In the genomic region with DNA sequence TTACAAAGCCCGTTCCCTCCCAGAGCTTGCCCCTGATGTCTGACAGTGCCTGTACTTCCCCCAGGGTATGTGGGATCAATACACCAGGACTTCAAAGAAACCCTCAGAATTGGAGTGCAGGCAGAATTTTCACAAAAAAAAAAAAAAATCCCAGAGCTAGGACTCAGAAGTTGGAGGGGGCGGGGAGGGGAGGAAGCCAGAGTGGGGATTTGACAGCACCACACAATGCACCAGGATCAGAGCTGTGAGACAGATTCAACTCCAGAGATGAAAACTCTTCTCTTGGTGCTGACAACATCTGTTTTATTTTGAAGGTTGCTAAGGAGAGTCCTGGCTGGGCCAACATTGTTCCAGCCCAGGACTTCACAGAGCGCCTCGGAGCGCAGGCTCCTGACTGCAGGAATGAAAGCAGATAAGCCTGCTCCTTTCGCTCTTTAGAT, we compare ENCODE assay signal across 10 mouse cellular contexts. TPM values are rescaled to one million over a fixed set of nuclear protein-coding genes. Genes with fewer than 3 reads are reported as not detected.
A peak's percentile ranks its signal among the peaks of the same experiment; 100 is the strongest.
DNase-seq lines count a peak whose midpoint lies in the region; ATAC-seq lines count a peak whose summit lies in the region.
"Had no signal": no experiment of that assay in that cellular context is flagged by ENCODE, and none has a peak within 500 bp of the region (broad histone marks: within the 10 kb centered on the region; RNA-seq: fewer than 3 reads in every experiment).

No protein-coding gene starts in this region.

- H3K27me3 ChIP-seq in forebrain, embryonic 13.5 days, result no peaks in the 10 kb centered on the region
- no peaks in the 10 kb centered on the region for H3K27me3 ChIP-seq in hindbrain, embryonic 11.5 days (ENCODE audit: control insufficient read depth, insufficient read depth, low read length)
- no peaks in the 10 kb centered on the region; the same call in 1 of the 2 replicates for H3K27me3 ChIP-seq in midbrain, embryonic 12.5 days

- no peaks in the 10 kb centered on the region for H3K9me3 ChIP-seq in forebrain, embryonic 13.5 days (replicated peaks)
- H3K9me3 ChIP-seq in hindbrain, embryonic 11.5 days (ENCODE audit: control insufficient read depth, low read length), result no peaks in the 10 kb centered on the region
- no peaks in the 10 kb centered on the region for H3K9me3 ChIP-seq in midbrain, embryonic 12.5 days

- peak; percentile 67 for ATAC-seq in forebrain, embryonic 13.5 days
- no peak for ATAC-seq in hindbrain, embryonic 11.5 days (ENCODE audit: low FRiP score)
- ATAC-seq in midbrain, embryonic 12.5 days (ENCODE audit: low FRiP score, low read depth), result peak; percentile 90
- no peak for ATAC-seq in erythroblast, adult 5-6 weeks (replicated peaks; ENCODE audit: low FRiP score, poor library complexity, severe bottlenecking)
- ATAC-seq: liver, postnatal 0 days had no signal

- H3K36me3 ChIP-seq in forebrain, embryonic 13.5 days (ENCODE audit: poor library complexity, severe bottlenecking), result peaks cover 20% of the 10 kb centered on the region
- H3K36me3 ChIP-seq in hindbrain, embryonic 11.5 days (ENCODE audit: control insufficient read depth, insufficient read depth, low read length), result no peaks in the 10 kb centered on the region
- no peaks in the 10 kb centered on the region for H3K36me3 ChIP-seq in midbrain, embryonic 12.5 days

- peak; percentile 31 for DNase-seq in embryo, embryonic 10 days (ENCODE audit: low spot score)
- peak; percentile 10 for DNase-seq in hindbrain, embryonic 11.5 days (ENCODE audit: low spot score)
- DNase-seq in adrenal gland, postnatal 4 days (ENCODE audit: low spot score in 2 of 2), result no peak
- no peak for DNase-seq in adrenal gland, postnatal 10 days
- DNase-seq in left cerebral cortex, postnatal 4 days, result no peak
- DNase-seq: liver, postnatal 0 days; right cerebral cortex, postnatal 25 days had no signal

- 3% methylated on average over 6 of the region's 6 CpGs for WGBS in forebrain, embryonic 13.5 days
- WGBS in hindbrain, embryonic 11.5 days, result 66% methylated on average over 6 of the region's 6 CpGs
- WGBS in midbrain, embryonic 12.5 days, result 15% methylated on average over 6 of the region's 6 CpGs

- peak overlapping the region; percentile 85 for H3K27ac ChIP-seq in forebrain, embryonic 13.5 days
- H3K27ac ChIP-seq in hindbrain, embryonic 11.5 days (ENCODE audit: low read depth, low read length), result no peak overlapping the region
- peak overlapping the region; percentile 81 for H3K27ac ChIP-seq in midbrain, embryonic 12.5 days (replicated peaks)

- no peak overlapping the region for H3K9ac ChIP-seq in forebrain, embryonic 13.5 days
- H3K9ac ChIP-seq in hindbrain, embryonic 11.5 days (ENCODE audit: low read depth, low read length), result no peak overlapping the region
- no peak overlapping the region for H3K9ac ChIP-seq in midbrain, embryonic 12.5 days (replicated peaks)
- H3K9ac ChIP-seq: liver, postnatal 0 days had no signal

- intact Hi-C loops in left cerebral cortex, postnatal 4 days (cut with DNase I), result no loop called here

- no peak overlapping the region for H3K4me3 ChIP-seq in forebrain, embryonic 13.5 days
- no peak overlapping the region for H3K4me3 ChIP-seq in hindbrain, embryonic 11.5 days (ENCODE audit: low read depth, low read length)
- H3K4me3 ChIP-seq in midbrain, embryonic 12.5 days, result no peak overlapping the region

- peaks cover 79% of the 10 kb centered on the region for H3K4me1 ChIP-seq in forebrain, embryonic 13.5 days
- no peaks in the 10 kb centered on the region for H3K4me1 ChIP-seq in hindbrain, embryonic 11.5 days (replicated peaks; ENCODE audit: control insufficient read depth, insufficient read depth, low read length)
- H3K4me1 ChIP-seq in midbrain, embryonic 12.5 days, result peaks cover 56% of the 10 kb centered on the region

- H3K4me2 ChIP-seq in forebrain, embryonic 13.5 days, result peak overlapping the region; percentile 17; the same call in 1 of the 2 replicates
- no peak overlapping the region for H3K4me2 ChIP-seq in hindbrain, embryonic 11.5 days (replicated peaks; ENCODE audit: low read depth, low read length)
- H3K4me2 ChIP-seq in midbrain, embryonic 12.5 days (replicated peaks), result peak overlapping the region; percentile 26

RNA-seq across cellular contexts. Expression of a gene that starts 39.3 kb away (rescaled TPM):
- 4.0 and 4.5 TPM in 2 replicates for polyA plus RNA-seq in forebrain, embryonic 13.5 days (2015; fragmentation: Nextera tagmentation; extraction: Ambion mirVana)
- polyA plus RNA-seq in hindbrain, embryonic 11.5 days (2014; fragmentation: Nextera tagmentation; extraction: Ambion mirVana), result 3.3 and 3.5 TPM in 2 replicates
- polyA plus RNA-seq in midbrain, embryonic 12.5 days (2016; fragmentation: Nextera tagmentation; extraction: Ambion mirVana), result 1.9 and 2.6 TPM in 2 replicates
- 10 to 100 TPM; 49.4 to 49.5 TPM for total RNA-seq in adrenal gland, postnatal 4 days (2021)
- 10 to 100 TPM; 35.7 to 35.8 TPM for total RNA-seq in adrenal gland, postnatal 10 days (2021)
- total RNA-seq in left cerebral cortex, postnatal 4 days (2021), result 10 to 100 TPM; 60.5 to 62.5 TPM
- 6.3 TPM in 1 of 2 replicates, not detected in the other for total RNA-seq in erythroblast, adult 5-6 weeks (2015; ENCODE audit: low replicate concordance)
- 0.09 TPM in 1 of 2 replicates, not detected in the other for total RNA-seq in erythroblast, adult 5-6 weeks (2017; ENCODE audit: low replicate concordance)

RNA-seq across cellular contexts. Expression of a gene that starts 41.5 kb away (rescaled TPM):
- 0.05 and 0.08 TPM in 2 replicates for polyA plus RNA-seq in forebrain, embryonic 13.5 days (2015; fragmentation: Nextera tagmentation; extraction: Ambion mirVana)
- 0.05 TPM in 1 of 2 replicates, not detected in the other for polyA plus RNA-seq in hindbrain, embryonic 11.5 days (2014; fragmentation: Nextera tagmentation; extraction: Ambion mirVana)
- not detected in 2 replicates for polyA plus RNA-seq in midbrain, embryonic 12.5 days (2016; fragmentation: Nextera tagmentation; extraction: Ambion mirVana)
- total RNA-seq in adrenal gland, postnatal 4 days (2021), result under 1 TPM; 0.08 to 0.25 TPM
- total RNA-seq in adrenal gland, postnatal 10 days (2021), result under 1 TPM; 0.12 to 0.27 TPM
- under 1 TPM; 0.34 to 0.48 TPM for total RNA-seq in left cerebral cortex, postnatal 4 days (2021)
- total RNA-seq in erythroblast, adult 5-6 weeks (2015; ENCODE audit: low replicate concordance), result 0.19 and 0.42 TPM in 2 replicates
- 1.8 and 2.0 TPM in 2 replicates for total RNA-seq in erythroblast, adult 5-6 weeks (2017; ENCODE audit: low replicate concordance)

Comparison
In these comparisons a context has a peak if more than half of its experiments do, and no peak if none do; other contexts are left out.
1. DNase-seq: peak in embryo, embryonic 10 days (single experiment) and hindbrain, embryonic 11.5 days (single experiment); none in adrenal gland, postnatal 4 days (0 of 2), adrenal gland, postnatal 10 days (single experiment) and left cerebral cortex, postnatal 4 days (single experiment).
2. ATAC-seq: peak in forebrain, embryonic 13.5 days (single experiment) and midbrain, embryonic 12.5 days (single experiment); none in hindbrain, embryonic 11.5 days (single experiment) and erythroblast, adult 5-6 weeks (single experiment).
3. RNA of a gene that starts 39.3 kb away (total RNA-seq): 60.5 to 62.5 TPM in left cerebral cortex, postnatal 4 days, 49.4 to 49.5 TPM in adrenal gland, postnatal 4 days and 35.7 to 35.8 TPM in adrenal gland, postnatal 10 days; 0.09 to 6.3 TPM in erythroblast, adult 5-6 weeks; every median in the first group is over 4 times any median in the second.